Mouse (Mus musculus) heart, postnatal 4 days (tissue): ENCODE measurements at regions not wholly inside any gene's neighbourhood (a gene's known extent, or its start where the extent isn't known, plus 50 kb on each side); places are given as distances from the start of the nearest gene placed in this dataset.

Source experiments
- DNase-seq: peaks from one replicate; pipeline ENCODE4 v3.0.0; 2021

DNA sequence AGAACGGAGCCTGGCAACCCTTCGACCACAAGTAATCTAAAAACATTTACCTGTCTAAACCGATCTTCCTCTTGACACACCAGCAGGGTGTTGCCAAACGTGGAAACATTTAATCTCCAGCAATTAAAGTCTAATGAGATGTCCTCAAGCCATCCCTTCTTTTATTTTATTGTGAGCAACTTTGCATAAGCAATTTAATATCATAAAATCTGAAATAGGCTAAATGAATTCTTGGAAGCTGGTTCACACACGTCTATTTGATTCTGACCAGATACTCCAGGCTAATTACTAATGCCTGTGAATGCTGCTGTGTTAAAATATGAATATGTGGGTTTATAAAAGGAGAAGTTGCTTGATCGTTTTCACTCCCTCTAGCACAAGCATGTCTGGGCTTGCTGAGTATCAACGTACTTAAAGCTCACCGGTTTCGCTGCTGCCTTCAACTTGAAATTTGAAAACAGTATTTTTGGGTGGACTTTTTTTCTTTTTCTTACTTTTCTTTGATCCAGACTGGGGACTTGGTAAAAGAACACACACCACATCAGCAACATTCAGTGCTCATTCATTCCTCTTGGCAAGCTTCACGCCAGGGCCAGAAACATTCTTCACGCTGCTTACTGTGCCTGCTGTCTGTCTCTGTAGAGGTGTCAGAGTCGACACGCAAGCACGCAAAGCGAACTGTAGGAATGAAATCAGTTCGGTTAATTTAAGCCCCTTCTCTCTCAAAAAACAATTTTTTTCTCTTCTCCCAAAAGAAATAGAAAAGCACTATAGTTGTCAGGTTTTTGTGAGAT lies 194.4 kb downstream of the Npr3 start:
- no peak for DNase-seq

DNA sequence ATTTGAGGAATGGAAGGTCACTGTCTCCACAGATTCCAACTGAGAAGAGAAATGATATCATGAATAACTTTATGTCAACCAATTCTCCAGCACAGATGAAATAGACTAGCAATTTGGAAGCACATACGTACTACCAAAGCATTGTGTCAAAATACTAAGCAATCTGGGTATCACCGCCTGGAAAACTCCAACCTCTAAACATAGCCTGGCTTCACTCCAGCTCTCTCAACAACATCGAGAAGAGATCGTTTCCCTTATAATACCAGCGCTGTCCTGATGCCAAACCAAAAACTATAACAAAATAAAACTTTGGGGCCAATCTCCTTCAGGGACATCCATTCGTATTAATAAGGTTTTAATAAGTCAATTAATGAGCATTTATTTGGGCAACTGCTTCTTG lies 205.8 kb downstream of the Npr3 start:
- DNase-seq = no peak

DNA sequence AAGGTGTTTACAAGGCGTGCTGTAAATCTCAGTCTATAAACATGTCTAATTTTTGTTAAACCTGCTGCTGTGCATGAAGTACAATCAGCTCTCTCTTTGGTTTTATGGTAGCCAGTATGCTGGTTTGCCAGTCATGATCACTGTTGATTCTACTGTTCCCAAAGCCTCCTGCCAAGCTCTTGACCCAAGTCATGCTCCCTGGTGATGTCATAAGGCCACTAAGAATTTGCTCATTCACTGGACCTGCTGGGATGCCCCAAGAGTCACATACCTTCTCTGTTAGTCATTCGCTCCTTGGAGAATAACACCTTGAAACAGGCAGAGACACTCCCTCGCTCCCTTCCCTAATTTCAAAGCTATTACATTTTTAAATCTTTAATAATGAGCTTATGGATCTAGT lies 207.2 kb downstream of the Npr3 start:
- DNase-seq = no peak

DNA sequence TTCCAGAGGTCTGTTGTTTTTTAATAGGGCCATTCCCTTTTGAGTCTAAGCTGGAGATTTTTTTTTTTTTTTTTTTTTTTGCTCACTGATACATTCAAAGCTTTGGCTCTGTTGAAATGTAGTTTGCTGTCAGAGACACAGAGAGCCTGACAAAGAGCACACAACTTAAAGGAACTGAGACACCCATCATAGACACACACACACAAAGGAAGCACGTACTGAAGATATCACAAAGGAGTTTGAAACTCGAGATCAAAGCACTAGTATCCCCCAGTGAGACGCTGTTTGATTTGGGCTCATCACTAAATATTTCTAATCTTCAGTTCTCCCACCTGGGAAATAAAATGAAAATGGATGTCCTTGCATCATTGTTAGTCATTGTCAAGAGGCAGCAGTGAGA lies 210.0 kb downstream of the Npr3 start:
- DNase-seq = no peak

DNA sequence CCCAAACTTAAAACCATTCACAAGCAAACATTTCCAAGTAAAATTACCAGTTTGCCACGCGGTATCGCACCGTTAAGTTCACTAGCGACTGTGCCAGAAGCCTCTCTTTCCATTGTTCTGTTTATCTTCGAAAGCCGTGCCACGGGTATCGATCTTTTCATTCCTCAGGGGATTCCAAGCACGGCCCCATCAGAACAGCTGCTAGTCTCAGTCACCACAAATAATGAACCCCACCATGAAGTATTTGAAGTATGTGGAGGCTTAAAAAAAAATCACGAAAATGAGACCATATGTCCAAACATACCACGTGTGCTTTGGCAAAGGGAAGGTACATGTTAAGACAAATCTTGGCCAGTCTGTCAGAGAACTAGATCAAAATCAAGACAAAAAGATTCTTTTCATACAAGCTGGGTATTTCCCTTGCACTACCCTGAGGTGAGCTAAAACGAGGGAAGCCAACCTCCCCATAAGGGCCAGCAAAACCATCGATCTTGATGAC lies 213.3 kb downstream of the Npr3 start:
- no peak for DNase-seq

DNA sequence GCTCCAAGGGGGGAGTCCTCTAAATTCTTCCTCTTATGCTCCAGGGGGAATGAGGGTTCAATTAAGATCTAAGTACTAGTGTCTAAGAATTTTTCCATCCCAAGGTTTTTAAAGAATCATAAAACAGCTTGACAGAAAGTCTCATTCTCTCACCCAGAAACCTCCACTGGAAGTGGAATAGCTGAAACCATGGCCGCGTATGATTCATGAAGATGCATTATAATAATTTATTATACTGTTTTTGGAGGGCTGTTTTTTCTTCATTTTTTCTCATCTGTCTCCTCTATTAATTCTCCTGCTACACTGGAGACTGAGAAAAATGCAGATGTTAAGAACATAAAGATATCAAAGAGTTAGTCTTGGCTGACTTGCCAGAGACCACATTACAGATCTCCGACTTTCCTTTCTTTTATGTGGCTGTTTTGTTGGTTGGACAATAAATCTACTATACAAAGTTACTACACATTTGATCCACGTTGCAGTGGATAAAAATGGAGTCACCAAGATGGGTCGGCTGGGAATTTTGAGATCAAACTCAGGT lies 242.2 kb downstream of the Npr3 start:
- no peak for DNase-seq

DNA sequence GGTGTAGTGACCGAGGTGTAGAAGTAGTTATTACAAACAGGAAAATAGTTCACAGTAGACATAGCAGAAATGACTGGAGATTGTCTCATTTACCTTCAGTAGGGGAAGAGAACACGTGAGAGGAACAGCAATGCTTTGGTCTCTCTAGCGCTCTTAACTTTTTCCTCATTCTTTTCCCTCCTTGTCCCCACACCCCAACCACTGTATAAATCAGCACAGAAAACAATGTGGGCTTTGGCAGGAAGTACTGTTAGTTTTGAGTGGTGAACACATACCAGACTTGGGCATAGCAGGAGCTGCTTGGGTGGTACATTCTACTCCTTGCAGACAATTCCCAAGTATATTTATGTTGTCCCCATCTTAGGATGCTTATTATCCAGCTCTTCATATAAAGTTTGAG lies 251.9 kb downstream of the Npr3 start:
- DNase-seq = no peak

DNA sequence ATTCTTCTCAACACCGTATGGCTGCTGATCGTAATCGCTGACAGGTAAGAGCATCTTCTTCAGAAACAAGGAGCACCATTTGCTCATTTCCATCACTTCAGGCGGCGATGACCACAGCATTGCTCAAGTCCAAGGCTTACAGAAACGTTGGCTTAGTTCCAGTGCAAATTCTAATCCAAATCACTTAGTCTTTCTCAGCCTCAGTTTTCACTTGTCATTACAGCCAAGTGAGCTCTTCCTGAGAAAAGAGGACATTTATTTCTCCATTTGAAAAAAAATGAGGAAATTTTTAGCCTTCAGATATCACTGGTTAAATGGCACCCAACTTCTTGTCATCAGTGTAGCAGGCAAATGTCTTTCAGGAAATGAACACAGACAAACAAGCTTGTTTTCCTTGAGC lies 246.8 kb upstream of the Tars start:
- DNase-seq = no peak

DNA sequence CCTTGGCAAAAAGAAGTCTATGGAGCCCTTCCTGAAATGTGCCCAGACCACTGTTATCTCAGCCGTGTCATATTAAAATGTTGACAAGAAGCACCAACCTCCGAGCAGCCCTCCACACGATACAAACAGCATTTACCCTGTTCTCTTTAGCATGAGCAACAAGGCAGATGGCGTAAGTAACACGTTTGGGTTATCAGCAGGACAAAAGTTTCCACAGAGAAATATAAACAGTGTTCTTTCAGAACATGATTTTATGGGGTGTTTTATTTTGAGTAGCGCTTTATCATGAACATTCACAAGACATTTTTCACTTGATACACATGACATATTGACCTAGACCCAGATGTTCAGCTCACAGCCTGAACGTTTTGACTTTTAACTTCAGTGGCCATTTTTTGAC lies 245.3 kb upstream of the Tars start:
- no peak for DNase-seq

DNA sequence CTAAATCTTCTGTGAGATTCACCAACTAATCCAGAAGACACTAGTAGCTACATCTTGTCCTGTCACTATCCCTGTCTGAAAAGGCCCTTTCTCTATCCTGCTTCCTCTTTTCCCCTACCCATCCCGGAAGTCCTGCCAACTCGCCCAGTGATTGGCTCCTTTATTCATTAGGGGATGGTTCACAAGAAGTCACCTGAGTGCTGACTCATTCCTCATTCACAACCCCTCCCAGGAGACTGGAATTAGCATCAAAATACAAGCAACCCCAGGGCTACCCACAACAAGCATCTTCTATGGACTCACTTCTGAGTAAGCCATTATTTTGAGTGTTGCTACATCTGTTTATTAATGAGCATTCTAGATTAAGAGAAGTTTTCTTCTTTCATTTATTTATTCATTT lies 231.2 kb upstream of the Tars start:
- DNase-seq = no peak

DNA sequence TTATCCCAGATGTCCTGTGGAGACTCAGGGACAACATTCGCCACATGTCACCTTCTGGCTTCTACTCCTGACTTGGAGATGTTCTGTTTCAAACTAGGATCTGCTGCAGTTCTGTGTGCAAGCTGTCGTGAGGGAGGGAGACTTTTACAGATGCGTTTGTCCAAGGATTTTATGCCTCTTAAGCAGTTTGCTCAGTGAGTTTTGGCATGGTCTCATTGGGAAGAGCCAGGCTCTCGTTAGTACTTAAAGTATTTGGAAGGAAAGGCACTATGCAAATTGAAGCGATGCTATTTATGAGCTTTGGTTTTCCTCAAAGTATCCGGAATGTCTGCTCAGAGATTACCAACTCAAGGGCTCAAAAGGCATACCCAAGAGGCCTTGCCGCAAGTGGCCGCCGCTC lies 227.0 kb upstream of the Tars start:
- no peak for DNase-seq

DNA sequence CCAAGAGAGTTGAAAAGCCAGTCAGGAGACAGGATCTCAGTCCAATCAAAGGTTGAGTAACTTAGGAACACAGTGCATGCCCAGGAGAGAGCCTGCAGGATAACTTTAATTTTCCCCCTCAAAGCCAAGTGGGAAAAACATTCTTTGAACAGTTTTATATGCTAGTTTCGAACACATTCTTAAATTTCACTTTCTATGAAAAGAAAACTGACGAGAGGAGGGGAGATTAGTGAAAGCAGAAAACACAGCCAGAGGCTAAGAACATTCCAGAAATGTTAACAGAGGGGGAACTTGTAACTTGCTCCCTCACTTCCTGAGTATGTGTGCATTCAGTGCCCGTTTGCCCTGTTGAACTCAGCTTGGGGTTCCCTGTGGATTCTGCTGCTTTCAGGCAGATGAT lies 213.0 kb upstream of the Tars start:
- DNase-seq = no peak

DNA sequence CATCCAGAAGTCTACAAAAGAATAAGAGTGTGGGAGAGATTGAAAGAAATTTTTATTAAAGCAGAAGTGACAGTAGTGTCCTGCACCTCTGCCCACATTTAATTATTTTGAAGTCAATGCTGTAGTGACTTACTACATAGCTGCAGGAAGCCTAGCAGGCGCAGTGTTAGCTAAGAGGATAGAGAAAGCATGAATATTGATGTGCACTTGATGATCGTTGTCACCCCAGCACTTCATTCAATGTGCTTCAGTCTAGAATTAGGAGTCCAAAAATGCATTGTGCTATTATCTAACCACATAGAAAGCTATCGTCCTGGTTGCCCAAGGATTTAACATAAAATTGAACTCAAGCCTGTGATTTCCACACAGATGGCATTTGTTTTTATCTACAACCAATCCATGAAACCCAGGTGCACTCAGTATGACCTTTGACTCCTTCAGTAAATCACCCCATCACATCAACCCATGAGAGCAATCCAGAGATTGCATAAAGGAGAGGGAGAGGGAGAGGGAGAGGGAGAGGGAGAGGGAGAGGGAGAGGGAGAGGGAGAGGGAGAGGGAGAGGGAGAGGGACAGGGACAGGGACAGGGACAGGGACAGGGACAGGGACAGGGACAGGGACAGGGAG lies 210.7 kb upstream of the Tars start:
- no peak for DNase-seq

DNA sequence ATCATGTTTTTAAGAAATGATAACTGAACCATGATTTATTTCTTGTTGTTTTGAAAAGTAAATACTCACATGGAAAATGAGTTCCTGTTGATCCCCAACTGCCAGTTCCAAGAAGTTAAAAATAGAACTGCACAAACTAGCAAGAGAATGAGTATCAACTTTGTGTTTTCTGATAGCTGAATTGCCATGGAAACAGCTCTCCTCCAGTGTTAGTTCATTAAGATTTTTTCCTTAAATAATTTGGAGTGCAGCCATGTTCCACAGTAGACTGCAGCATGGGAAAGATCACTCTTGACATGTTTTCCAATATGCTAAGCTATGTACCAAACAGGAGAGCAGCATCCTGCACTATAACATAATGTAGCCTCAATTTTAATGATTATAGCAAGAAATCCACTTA lies 208.0 kb upstream of the Tars start:
- no peak for DNase-seq

DNA sequence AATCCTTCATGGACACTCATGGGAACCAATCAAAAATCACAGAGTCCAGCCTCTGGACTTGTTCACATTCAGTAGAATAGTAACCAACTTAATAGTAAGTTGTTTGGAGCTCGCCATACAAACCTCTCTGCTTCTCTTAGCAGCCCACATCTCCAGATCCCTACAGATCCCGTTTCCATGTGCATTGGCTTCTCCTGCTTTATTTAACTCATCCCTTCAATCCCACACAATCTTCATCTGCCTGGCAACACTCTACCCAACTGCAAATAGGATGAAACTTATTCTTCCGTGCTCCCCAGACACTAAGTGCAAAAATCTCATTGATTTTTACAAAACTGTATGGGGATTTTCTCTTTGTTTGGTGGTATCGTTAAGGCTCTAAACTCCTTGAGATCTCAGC lies 206.2 kb upstream of the Tars start:
- no peak for DNase-seq

DNA sequence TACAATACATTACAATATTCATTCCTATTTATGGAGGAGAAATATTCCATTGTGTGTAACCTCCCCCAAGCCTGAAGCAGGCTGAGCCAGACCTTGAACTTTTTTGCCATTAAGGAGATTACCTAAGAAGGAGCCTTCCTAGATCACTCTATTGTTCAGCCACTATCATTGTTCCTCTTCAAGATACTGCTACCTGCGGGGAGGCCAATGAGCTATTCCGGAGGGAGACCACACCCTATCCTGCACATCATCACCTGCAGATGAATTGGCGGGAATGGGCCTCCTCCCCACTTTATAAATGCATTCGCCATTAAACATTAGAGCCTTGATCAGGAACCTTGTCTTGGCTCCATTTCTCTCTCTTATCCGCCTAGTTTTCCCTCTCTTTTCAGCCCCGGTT lies 197.6 kb upstream of the Tars start:
- DNase-seq = no peak

DNA sequence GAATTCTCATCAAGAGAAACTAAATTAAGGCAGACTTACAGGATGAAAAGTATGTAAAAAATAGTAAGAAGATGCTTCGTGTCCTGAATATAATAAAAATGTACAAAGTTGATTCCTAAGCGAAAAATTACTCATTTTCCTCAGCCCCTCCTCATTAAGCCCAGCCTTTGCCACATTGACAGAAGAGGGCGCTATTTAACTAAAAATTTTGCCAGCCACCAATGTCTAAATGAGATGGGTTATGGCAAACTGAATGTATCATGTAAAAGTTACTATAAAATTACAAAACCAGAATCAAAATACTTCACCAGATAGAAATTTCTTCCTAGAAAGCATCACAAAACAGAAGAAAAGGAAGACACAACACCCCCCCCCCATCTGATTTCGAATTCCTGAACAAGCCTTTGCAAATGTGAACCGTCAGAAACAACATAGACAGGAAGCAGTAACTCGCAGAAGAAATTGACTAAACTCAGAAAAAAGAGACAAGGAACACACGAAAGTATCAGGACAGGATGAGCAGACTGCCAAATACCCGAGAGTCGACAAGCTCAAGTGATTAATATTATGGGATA lies 191.2 kb upstream of the Tars start:
- peak; percentile 34 for DNase-seq

DNA sequence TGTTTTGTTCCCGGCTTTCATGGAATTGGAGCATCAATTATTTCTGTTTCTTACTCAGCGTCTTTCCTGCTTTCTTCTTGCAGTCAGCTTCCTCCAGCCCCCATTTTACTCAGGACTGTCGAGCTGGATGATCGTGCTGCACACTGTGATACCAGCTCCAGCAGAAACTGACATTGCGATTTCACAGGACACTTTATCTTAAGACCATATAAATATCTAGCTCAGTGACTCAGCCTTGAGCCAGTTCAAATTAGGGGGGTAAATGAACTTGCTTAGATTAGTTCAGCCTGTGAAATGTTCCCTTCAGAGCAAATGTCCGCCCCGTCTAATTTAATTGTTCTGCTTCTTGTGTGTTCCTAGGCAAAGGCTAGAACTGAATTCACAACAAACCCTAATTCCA lies 190.3 kb upstream of the Tars start:
- no peak for DNase-seq

DNA sequence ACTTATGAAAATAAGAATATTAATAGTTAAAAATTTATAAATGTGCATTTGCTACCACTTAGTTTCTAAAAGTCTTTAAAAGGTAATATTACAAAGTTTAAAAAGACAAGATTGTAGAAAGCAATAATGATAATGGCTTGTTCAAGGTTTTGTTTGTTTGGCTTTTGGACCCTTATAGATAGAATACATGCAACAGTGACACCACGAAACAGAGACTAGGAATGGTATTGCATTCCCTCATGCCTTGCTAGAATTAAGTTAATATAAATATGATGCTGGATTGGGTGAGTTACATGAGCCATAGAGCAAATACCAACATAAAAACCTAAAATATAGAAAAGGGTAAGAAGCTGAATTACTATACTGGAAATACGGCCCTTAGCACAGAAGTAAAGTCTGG lies 186.9 kb upstream of the Tars start:
- no peak for DNase-seq

DNA sequence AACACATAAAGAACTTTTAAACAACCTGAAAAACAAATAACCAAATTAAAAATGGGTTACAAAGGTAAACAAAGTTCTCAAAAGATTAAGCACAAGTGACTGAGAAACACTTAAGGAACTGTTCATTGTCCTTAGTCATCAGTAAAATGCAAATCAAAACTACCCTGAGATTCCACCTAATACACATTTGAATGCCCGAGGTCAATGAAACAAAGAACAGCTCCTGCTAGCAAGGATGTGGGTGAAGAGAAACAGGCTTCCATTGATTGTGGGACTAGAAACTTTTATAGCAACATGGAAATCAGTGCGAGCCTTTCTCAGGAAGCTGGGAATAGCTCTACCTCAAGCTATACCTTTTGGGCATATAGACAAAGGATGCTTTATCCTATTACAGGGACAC lies 184.7 kb upstream of the Tars start:
- DNase-seq = no peak

DNA sequence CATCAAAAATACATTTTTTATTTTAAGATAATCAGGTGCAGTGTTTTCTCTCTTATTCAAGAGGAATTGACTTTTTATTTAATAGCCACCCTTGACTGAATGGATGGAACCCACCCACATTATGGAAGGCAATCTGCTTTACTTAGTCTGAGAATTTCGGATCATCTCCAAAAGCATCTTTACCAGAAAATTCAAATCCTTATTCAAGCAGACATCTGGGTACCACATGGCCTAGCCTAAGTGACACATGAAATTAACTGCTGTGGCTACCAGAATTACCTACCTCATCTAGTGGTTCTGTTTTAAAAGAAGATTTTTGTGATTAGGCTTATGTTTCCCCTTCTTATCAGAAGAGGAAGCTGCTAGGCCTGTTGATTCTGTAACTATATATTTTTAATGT lies 178.9 kb upstream of the Tars start:
- no peak for DNase-seq

DNA sequence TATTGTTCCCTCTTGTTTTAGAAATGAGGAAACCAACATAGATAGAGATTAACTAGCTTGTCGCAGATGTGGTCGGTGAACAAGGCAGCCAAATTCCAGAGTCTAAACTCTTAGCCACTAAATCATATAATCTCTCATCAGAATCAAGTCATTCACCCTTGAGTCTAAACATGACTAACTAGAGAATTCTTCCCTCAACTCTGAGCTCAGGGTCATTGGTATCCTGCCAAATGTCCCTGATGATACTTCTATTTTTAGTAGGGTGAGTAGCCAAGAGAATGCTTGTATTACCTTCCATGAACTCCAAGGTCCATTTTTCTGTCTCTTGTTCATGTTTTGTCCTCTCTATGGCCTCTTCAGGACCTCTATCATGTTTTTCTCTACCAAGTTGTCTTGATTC lies 174.9 kb upstream of the Tars start:
- DNase-seq = peak; percentile 31

DNA sequence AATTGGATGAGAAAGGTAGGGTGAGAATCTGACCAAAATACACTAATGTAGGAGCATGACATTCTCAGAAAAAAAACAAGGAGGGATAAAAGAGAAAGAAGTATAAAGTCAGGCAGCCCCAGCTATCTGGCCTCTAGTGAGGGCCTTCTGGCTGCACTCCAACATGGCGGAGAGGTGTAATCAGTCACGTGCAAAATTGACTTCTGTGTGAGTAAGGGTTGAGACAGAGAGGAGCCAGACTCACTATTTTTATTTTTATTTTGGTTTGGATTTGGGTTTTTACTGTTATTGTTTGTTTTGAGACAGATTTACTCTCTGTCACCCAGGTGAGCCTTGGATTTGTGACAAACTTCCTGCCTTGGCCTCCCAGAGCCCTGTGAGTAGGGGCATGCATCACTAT lies 174.0 kb upstream of the Tars start:
- peak; percentile 28 for DNase-seq

DNA sequence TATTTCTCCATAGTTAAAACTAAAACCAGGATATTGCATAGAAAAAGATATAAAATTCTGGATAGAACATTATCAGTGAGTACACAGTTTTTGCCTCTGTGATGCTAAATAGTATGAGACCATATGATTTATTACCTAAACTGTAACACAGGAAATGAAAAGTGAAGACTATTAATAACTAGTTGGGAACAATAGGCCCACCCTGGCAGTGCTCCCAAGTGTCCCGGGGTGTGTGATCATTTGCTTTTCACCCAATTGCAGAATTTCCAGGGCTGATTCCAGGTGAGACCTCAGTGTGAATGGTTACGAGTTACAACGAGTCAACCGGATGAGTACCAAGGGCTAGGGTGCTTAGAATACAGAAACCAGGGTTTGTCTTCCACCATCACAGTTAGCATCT lies 172.6 kb upstream of the Tars start:
- DNase-seq = peak; percentile 16
